Mouse (Mus musculus): ENCODE results near the gene Chrna3. TPM values are rescaled to one million over a fixed set of nuclear protein-coding genes. Genes with fewer than 3 reads are reported as not detected.

Gene Chrna3
- polyA plus RNA-seq (2012; rRNA removed): 0.42 and 2.1 TPM in 2 replicates

GRCm38 (mm10) chr9:55026275-55026663 is at the start of gene Chrna3:
Chrna3 (minus strand) TSS chr9:55026562.
- TF ChIP-seq POLR2A (IDR thresholded peaks at IDR 0.05; ENCODE audit: low read depth, low read length) (no peak), CTCF (conservative IDR thresholded peaks at IDR 0.05; ENCODE audit: insufficient read depth, insufficient read length, low read depth, low read length) (no peak)
- 2% methylated on average over 39 of the region's 39 CpGs for WGBS
- no peak for DNase-seq
- Histone ChIP-seq H3K27ac (ENCODE audit: insufficient read depth, low read depth, low read length) (no peak within 1 kb of the TSS), H3K36me3 (ENCODE audit: control insufficient read depth, insufficient read depth, low read length) (no peaks in the 10 kb centered on the region), H3K4me3 (ENCODE audit: insufficient read depth, low read depth, low read length) (no peak within 1 kb of the TSS), H3K4me1 (ENCODE audit: control insufficient read depth, insufficient read depth, low read length) (no peaks in the 10 kb centered on the region), H3K27me3 (replicated peaks; ENCODE audit: control insufficient read depth, insufficient read depth, low read length) (no peaks in the 10 kb centered on the region)

GRCm38 (mm10) chr9:55067965-55068265 is 41.6 kb upstream of the Chrna3 start:
- no peaks in the 10 kb centered on the region for H3K27me3 ChIP-seq (replicated peaks; ENCODE audit: control insufficient read depth, insufficient read depth, low read length)
- H3K4me3 ChIP-seq (ENCODE audit: insufficient read depth, low read depth, low read length): no peak overlapping the region
- no peak for DNase-seq
- H3K36me3 ChIP-seq (ENCODE audit: control insufficient read depth, insufficient read depth, low read length): no peaks in the 10 kb centered on the region
- no peak overlapping the region for H3K27ac ChIP-seq (ENCODE audit: insufficient read depth, low read depth, low read length)
- H3K4me1 ChIP-seq (ENCODE audit: control insufficient read depth, insufficient read depth, low read length): no peaks in the 10 kb centered on the region
- TF ChIP-seq CTCF (conservative IDR thresholded peaks at IDR 0.05; ENCODE audit: insufficient read depth, insufficient read length, low read depth, low read length): no peak
- 54% methylated on average over 5 of the region's 5 CpGs for WGBS

GRCm38 (mm10) chr9:55067260-55067964 is 41.0 kb upstream of the Chrna3 start:
- no peak overlapping the region for H3K27ac ChIP-seq (ENCODE audit: insufficient read depth, low read depth, low read length)
- H3K27me3 ChIP-seq (replicated peaks; ENCODE audit: control insufficient read depth, insufficient read depth, low read length): no peaks in the 10 kb centered on the region
- 57% methylated on average over 8 of the region's 8 CpGs for WGBS
- TF ChIP-seq POLR2A (IDR thresholded peaks at IDR 0.05; ENCODE audit: low read depth, low read length): no peak
- TF ChIP-seq CTCF (conservative IDR thresholded peaks at IDR 0.05; ENCODE audit: insufficient read depth, insufficient read length, low read depth, low read length): no peak
- H3K4me1 ChIP-seq (ENCODE audit: control insufficient read depth, insufficient read depth, low read length): no peaks in the 10 kb centered on the region
- H3K4me3 ChIP-seq (ENCODE audit: insufficient read depth, low read depth, low read length): no peak overlapping the region
- no peak for DNase-seq
- no peaks in the 10 kb centered on the region for H3K36me3 ChIP-seq (ENCODE audit: control insufficient read depth, insufficient read depth, low read length)

GRCm38 (mm10) chr9:55065241-55065640 is 38.9 kb upstream of the Chrna3 start:
- TF ChIP-seq POLR2A (IDR thresholded peaks at IDR 0.05; ENCODE audit: low read depth, low read length): no peak
- TF ChIP-seq CTCF (conservative IDR thresholded peaks at IDR 0.05; ENCODE audit: insufficient read depth, insufficient read length, low read depth, low read length): no peak
- Histone ChIP-seq H3K27me3 (replicated peaks; ENCODE audit: control insufficient read depth, insufficient read depth, low read length) (no peaks in the 10 kb centered on the region), H3K4me1 (ENCODE audit: control insufficient read depth, insufficient read depth, low read length) (no peaks in the 10 kb centered on the region), H3K4me3 (ENCODE audit: insufficient read depth, low read depth, low read length) (no peak overlapping the region), H3K27ac (ENCODE audit: insufficient read depth, low read depth, low read length) (no peak overlapping the region), H3K36me3 (ENCODE audit: control insufficient read depth, insufficient read depth, low read length) (no peaks in the 10 kb centered on the region)
- WGBS: 77% methylated on average over 9 of the region's 9 CpGs
- no peak for DNase-seq

GRCm38 (mm10) chr9:55058067-55058466 is 31.7 kb upstream of the Chrna3 start:
- DNase-seq: peak; percentile 73
- Histone ChIP-seq H3K4me3 (ENCODE audit: insufficient read depth, low read depth, low read length) (no peak overlapping the region), H3K4me1 (ENCODE audit: control insufficient read depth, insufficient read depth, low read length) (no peaks in the 10 kb centered on the region), H3K27me3 (replicated peaks; ENCODE audit: control insufficient read depth, insufficient read depth, low read length) (no peaks in the 10 kb centered on the region), H3K36me3 (ENCODE audit: control insufficient read depth, insufficient read depth, low read length) (no peaks in the 10 kb centered on the region), H3K27ac (ENCODE audit: insufficient read depth, low read depth, low read length) (no peak overlapping the region)
- WGBS: 41% methylated on average over 4 of the region's 4 CpGs
- no peak for TF ChIP-seq POLR2A (IDR thresholded peaks at IDR 0.05; ENCODE audit: low read depth, low read length)
- TF ChIP-seq CTCF (conservative IDR thresholded peaks at IDR 0.05; ENCODE audit: insufficient read depth, insufficient read length, low read depth, low read length): no peak

GRCm38 (mm10) chr9:55055386-55055930 is 29.1 kb upstream of the Chrna3 start:
- Histone ChIP-seq H3K4me3 (ENCODE audit: insufficient read depth, low read depth, low read length) (no peak overlapping the region), H3K27ac (ENCODE audit: insufficient read depth, low read depth, low read length) (no peak overlapping the region), H3K4me1 (ENCODE audit: control insufficient read depth, insufficient read depth, low read length) (no peaks in the 10 kb centered on the region), H3K27me3 (replicated peaks; ENCODE audit: control insufficient read depth, insufficient read depth, low read length) (no peaks in the 10 kb centered on the region), H3K36me3 (ENCODE audit: control insufficient read depth, insufficient read depth, low read length) (no peaks in the 10 kb centered on the region)
- WGBS: 67% methylated on average over 2 of the region's 2 CpGs
- TF ChIP-seq CTCF (conservative IDR thresholded peaks at IDR 0.05; ENCODE audit: insufficient read depth, insufficient read length, low read depth, low read length): no peak
- no peak for TF ChIP-seq POLR2A (IDR thresholded peaks at IDR 0.05; ENCODE audit: low read depth, low read length)
- DNase-seq: peak; percentile 30

- Histone ChIP-seq H3K4me3 (ENCODE audit: insufficient read depth, low read depth, low read length) (peak within 1 kb of the TSS; percentile 15; the same call in 1 of the 2 replicates), H3K27ac (ENCODE audit: insufficient read depth, low read depth, low read length) (no peak within 1 kb of the TSS), H3K36me3 (ENCODE audit: control insufficient read depth, insufficient read depth, low read length) (no peaks in the 10 kb centered on the region), H3K27me3 (replicated peaks; ENCODE audit: control insufficient read depth, insufficient read depth, low read length) (no peaks in the 10 kb centered on the region), H3K4me1 (ENCODE audit: control insufficient read depth, insufficient read depth, low read length) (no peaks in the 10 kb centered on the region)
- DNase-seq: no peak
- TF ChIP-seq CTCF (conservative IDR thresholded peaks at IDR 0.05; ENCODE audit: insufficient read depth, insufficient read length, low read depth, low read length): no peak
- TF ChIP-seq POLR2A (IDR thresholded peaks at IDR 0.05; ENCODE audit: low read depth, low read length): no peak
- WGBS: 2% methylated on average over 23 of the region's 23 CpGs
Observed at GRCm38 (mm10) chr9:55048211-55048880, 22.0 kb upstream of the Chrna3 start, which contains the start of gene Chrnb4. Chrnb4 (minus strand) TSS chr9:55048779.
